Mouse (Mus musculus) MEL (cell line): ENCODE results near the gene Lrrc18. TPM values are rescaled to one million over a fixed set of nuclear protein-coding genes. Genes with fewer than 3 reads are reported as not detected.

ENCODE experiments used
- DNase-seq: peaks from one replicate; pipeline ENCODE4 v3.0.0; 2011; ENCODE audit warnings: low read depth, low spot score
- H3K27ac ChIP-seq: 2 replicates; pipeline ENCODE4 v1.5.1; 2012; ENCODE audit warnings: low read depth, mild to moderate bottlenecking, control low read depth, low read length, moderate library complexity; ENCODE audit not compliant: control insufficient read depth
- H3K27me3 ChIP-seq, 2 experiments: fragments of 150-350 bp in 1 of 2; sonication (generic) in 1 of 2; 2 replicates each; pipeline ENCODE4 v1.6.1; 2012; ENCODE audit warnings: low read length in 2 of 2, mild to moderate bottlenecking in 2 of 2, improper control_type of control experiment in 1 of 2, moderate library complexity in 1 of 2; ENCODE audit not compliant: insufficient read depth in 2 of 2, control insufficient read depth in 1 of 2
- H3K36me3 ChIP-seq, 2 experiments: 2 replicates each; pipeline ENCODE4 v1.6.1; 2012 to 2014; ENCODE audit warnings: low read length in 2 of 2, improper control_type of control experiment in 1 of 2, inconsistent platforms in 1 of 2, mild to moderate bottlenecking in 1 of 2; ENCODE audit not compliant: insufficient read depth in 2 of 2, control insufficient read depth in 1 of 2
- H3K4me1 ChIP-seq, 2 experiments: fragments of 150-350 bp in 1 of 2; sonication (generic) in 1 of 2; 2 replicates each; pipeline ENCODE4 v1.6.1; 2012; ENCODE audit warnings: low read length in 2 of 2, improper control_type of control experiment in 1 of 2, mild to moderate bottlenecking in 1 of 2; ENCODE audit not compliant: insufficient read depth in 2 of 2, control insufficient read depth in 1 of 2
- H3K4me3 ChIP-seq, 2 experiments: fragments of 150-350 bp in 1 of 2; sonication (generic) in 1 of 2; 2 replicates each; pipeline ENCODE4 v1.5.1; 2012; ENCODE audit warnings: low read depth in 2 of 2, low read length in 2 of 2, mild to moderate bottlenecking in 2 of 2, moderate library complexity in 2 of 2, control low read depth in 1 of 2, improper control_type of control experiment in 1 of 2; ENCODE audit not compliant: control insufficient read depth in 1 of 2, insufficient read depth in 1 of 2
- H3K79me2 ChIP-seq: 2 replicates; pipeline ENCODE4 v1.6.1; 2012; ENCODE audit warnings: mild to moderate bottlenecking, low read length, moderate library complexity; ENCODE audit not compliant: control insufficient read depth, poor library complexity, insufficient read depth
- H3K9ac ChIP-seq: 2 replicates; pipeline ENCODE4 v1.6.1; 2012; ENCODE audit warnings: low read depth, mild to moderate bottlenecking, control low read depth, low read length, moderate library complexity; ENCODE audit not compliant: control insufficient read depth, poor library complexity, severe bottlenecking
- H3K9me3 ChIP-seq: fragments of 150-350 bp; sonication (generic); replicated peaks from 2 replicates; pipeline ENCODE4 v1.6.1; 2012; ENCODE audit warnings: mild to moderate bottlenecking, low read length, improper control_type of control experiment, moderate library complexity; ENCODE audit not compliant: insufficient read depth
- CHD1 ChIP-seq: IDR thresholded peaks from 2 replicates; pipeline ENCODE4 v1.6.1; 2012; ENCODE audit warnings: low read depth, mild to moderate bottlenecking, inconsistent platforms, low read length, improper control_type of control experiment
- CTCF ChIP-seq, 3 experiments: IDR thresholded peaks in 2 of 3; conservative IDR thresholded peaks in 1 of 3; 2 replicates each; pipeline ENCODE4 v1.5.1; 2011 to 2012; ENCODE audit warnings: low read length in 3 of 3, low read depth in 2 of 3, mild to moderate bottlenecking in 2 of 3, improper control_type of control experiment in 1 of 3, inconsistent platforms in 1 of 3, mixed read lengths in 1 of 3, moderate library complexity in 1 of 3; ENCODE audit not compliant: control insufficient read depth in 1 of 3, insufficient read depth in 1 of 3, poor library complexity in 1 of 3, severe bottlenecking in 1 of 3
- ELF1 ChIP-seq: IDR thresholded peaks from 2 replicates; pipeline ENCODE4 v1.6.1; 2014; ENCODE audit warnings: low read depth, mild to moderate bottlenecking, inconsistent platforms, low read length, improper control_type of control experiment, moderate library complexity
- GABPA ChIP-seq: IDR thresholded peaks from 2 replicates; pipeline ENCODE4 v1.6.1; 2012; ENCODE audit warnings: low read depth, mild to moderate bottlenecking, inconsistent platforms, low read length, improper control_type of control experiment, moderate library complexity
- HCFC1 ChIP-seq: IDR thresholded peaks from 2 replicates; pipeline ENCODE4 v1.6.1; 2012; ENCODE audit warnings: low read depth, mild to moderate bottlenecking, inconsistent platforms, low read length, improper control_type of control experiment, moderate library complexity
- JUND ChIP-seq: IDR thresholded peaks from 2 replicates; pipeline ENCODE4 v1.6.1; 2011; ENCODE audit warnings: low read depth, mild to moderate bottlenecking, improper control_type of control experiment, low read length
- MAX ChIP-seq: IDR thresholded peaks from 2 replicates; pipeline ENCODE4 v1.6.1; 2011; ENCODE audit warnings: low read length, improper control_type of control experiment
- MAZ ChIP-seq: IDR thresholded peaks from 2 replicates; pipeline ENCODE4 v1.6.1; 2012; ENCODE audit warnings: low read depth, mild to moderate bottlenecking, inconsistent platforms, low read length, improper control_type of control experiment
- MEF2A ChIP-seq: IDR thresholded peaks from 2 replicates; pipeline ENCODE4 v1.6.1; 2014; ENCODE audit warnings: low read depth, mild to moderate bottlenecking, inconsistent platforms, low read length, improper control_type of control experiment; ENCODE audit not compliant: poor library complexity, insufficient replicate concordance, severe bottlenecking; ENCODE audit errors: extremely low read depth
- MYB ChIP-seq: IDR thresholded peaks from 2 replicates; pipeline ENCODE4 v1.6.1; 2011; ENCODE audit warnings: mild to moderate bottlenecking, low read depth, low read length, improper control_type of control experiment
- NELFE ChIP-seq: IDR thresholded peaks from 2 replicates; pipeline ENCODE4 v1.6.1; 2011; ENCODE audit warnings: low read depth, low read length, improper control_type of control experiment
- NRF1 ChIP-seq: IDR thresholded peaks from 2 replicates; pipeline ENCODE4 v1.6.1; 2014; ENCODE audit warnings: low read depth, mild to moderate bottlenecking, inconsistent platforms, low read length, improper control_type of control experiment, moderate library complexity; ENCODE audit not compliant: poor library complexity, insufficient read depth, severe bottlenecking
- POLR2A ChIP-seq, 2 experiments: IDR thresholded peaks; 2 replicates each; pipeline ENCODE4 v1.6.1; 2011 to 2012; ENCODE audit warnings: low read length in 2 of 2, mild to moderate bottlenecking in 2 of 2, control low read depth in 1 of 2, improper control_type of control experiment in 1 of 2, low read depth in 1 of 2, moderate library complexity in 1 of 2; ENCODE audit not compliant: control insufficient read depth in 1 of 2, insufficient read depth in 1 of 2, poor library complexity in 1 of 2
- SMC3 ChIP-seq: IDR thresholded peaks from 2 replicates; pipeline ENCODE4 v1.6.1; 2011; ENCODE audit warnings: low read depth, low read length, improper control_type of control experiment
- TBP ChIP-seq: IDR thresholded peaks from 2 replicates; pipeline ENCODE4 v1.8.0; 2011; ENCODE audit warnings: low read depth, low read length, improper control_type of control experiment
- TCF12 ChIP-seq: IDR thresholded peaks from 2 replicates; pipeline ENCODE4 v1.6.1; 2014; ENCODE audit warnings: low read depth, mild to moderate bottlenecking, inconsistent platforms, low read length, improper control_type of control experiment, moderate library complexity
- UBTF ChIP-seq: IDR thresholded peaks from 2 replicates; pipeline ENCODE4 v1.6.1; 2012; ENCODE audit warnings: low read depth, mild to moderate bottlenecking, inconsistent platforms, low read length, improper control_type of control experiment, moderate library complexity, borderline replicate concordance; ENCODE audit not compliant: insufficient read depth
- USF1 ChIP-seq: IDR thresholded peaks from 2 replicates; pipeline ENCODE4 v1.6.1; 2014; ENCODE audit warnings: low read depth, mild to moderate bottlenecking, inconsistent platforms, low read length, improper control_type of control experiment, moderate library complexity
- polyA plus RNA-seq, 2 experiments: library from polyadenylated mRNA; stranded (reverse) in 1 of 2; unstranded in 1 of 2; fragments of >175 nt in 1 of 2; fragments of >200 nt in 1 of 2; gene quantifications; 2 replicates each; pipeline versions ENCODE4 v1.2.1 to v1.2.4; 2012; ENCODE audit warnings: low replicate concordance in 2 of 2, low read depth in 1 of 2; ENCODE audit not compliant: insufficient read length in 2 of 2, insufficient read depth in 1 of 2, missing spikeins in 1 of 2
- total RNA-seq: library from RNA; depleted of rRNA; stranded (reverse); fragments of 300-350 nt; gene quantifications from 2 replicates; pipeline ENCODE4 v1.2.3, GENCODE M21; 2012

Gene Lrrc18
- total and polyA plus RNA-seq, 3 experiments, result 0.03 TPM; not detected in 2

DNA sequence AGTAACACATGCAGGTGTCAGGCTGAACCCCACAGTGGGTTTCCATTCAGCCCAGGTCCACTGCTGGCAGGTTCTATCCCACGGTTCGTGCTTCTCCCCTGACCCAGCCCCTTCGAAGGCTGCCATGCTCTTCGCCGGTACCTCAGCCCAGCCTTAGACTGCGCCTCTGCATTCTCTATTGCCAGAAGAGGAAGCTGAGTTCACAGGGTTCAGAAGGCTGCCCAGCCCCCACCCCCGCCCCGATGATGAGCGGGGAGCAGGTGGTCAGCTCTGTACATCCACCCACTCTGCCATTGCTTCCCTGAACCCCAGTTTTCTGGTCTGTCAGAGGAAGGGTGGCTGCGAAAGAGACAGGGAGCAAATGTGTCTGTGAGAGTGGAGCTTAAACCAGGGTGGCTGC lies 8.3 kb downstream of the Lrrc18 start:
- no peaks in the 10 kb centered on the region for H3K79me2 ChIP-seq
- no peak overlapping the region for H3K27ac ChIP-seq
- H3K4me1 ChIP-seq, result no peaks in the 10 kb centered on the region
- H3K27me3 ChIP-seq, result no peaks in the 10 kb centered on the region
- H3K4me3 ChIP-seq, result no peak overlapping the region
- H3K9me3 ChIP-seq, result no peaks in the 10 kb centered on the region
- no peak for TF ChIP-seq MYB
- TF ChIP-seq NRF1, result no peak
- no peak for TF ChIP-seq SMC3
- TF ChIP-seq MAZ, result no peak
- no peak for TF ChIP-seq NELFE
- no peak for TF ChIP-seq TBP
- no peak for TF ChIP-seq MEF2A
- TF ChIP-seq MAX, result no peak
- no peak for TF ChIP-seq JUND
- TF ChIP-seq, all 39 proteins: peak for 0
- Histone ChIP-seq H3K9ac (no peak overlapping the region), H3K36me3 (no peaks in the 10 kb centered on the region)
- no peak for DNase-seq

DNA sequence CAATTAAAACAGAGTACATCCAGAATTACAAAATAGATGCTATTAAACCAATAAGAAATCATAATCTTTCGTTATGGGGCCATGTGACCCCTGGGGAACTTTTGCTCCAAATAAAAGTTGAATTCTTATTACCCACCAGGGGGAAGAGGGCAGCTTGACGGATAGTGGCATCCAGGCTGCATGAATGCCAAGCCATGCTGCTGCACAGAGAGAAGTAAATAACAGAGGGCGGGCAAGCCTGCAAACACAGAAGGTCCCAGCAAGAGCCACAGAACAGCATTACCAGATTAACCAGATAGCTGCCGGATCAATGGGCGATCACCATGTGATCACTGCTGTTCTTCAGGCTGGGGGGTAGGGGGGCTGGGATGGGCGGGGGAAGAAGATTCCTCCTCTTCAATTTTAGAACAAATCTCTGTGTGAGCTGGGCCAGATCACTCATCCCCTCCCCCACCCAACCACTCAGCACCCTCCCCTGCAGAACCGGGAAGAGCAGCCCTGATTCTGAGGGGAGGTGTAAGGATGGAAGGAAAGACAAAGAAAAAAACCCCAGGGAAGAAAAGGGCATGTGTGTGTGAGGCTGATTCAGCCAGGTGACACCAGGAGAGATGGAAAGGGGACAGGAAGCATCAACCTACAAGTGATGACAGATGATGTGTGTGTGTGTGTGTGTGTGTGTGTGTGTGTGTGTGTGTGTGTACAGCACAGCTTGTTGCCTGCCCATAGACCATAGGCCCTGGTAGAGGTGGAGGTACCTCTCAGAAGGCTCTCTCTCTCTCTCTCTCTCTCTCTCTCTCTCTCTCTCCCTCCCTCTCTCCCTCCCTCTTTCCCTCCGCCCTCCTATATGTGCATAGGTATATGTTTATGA lies 9.2 kb downstream of the Lrrc18 start:
- no peak for DNase-seq
- H3K4me1 ChIP-seq, result no peaks in the 10 kb centered on the region
- no peak overlapping the region for H3K4me3 ChIP-seq

More for the DNA sequence above, 9.2 kb downstream of the Lrrc18 start:
- H3K9ac ChIP-seq, result no peak overlapping the region
- no peaks in the 10 kb centered on the region for H3K27me3 ChIP-seq
- H3K27ac ChIP-seq, result no peak overlapping the region
- TF ChIP-seq TBP (no peak), ELF1 (no peak), NRF1 (no peak), GABPA (no peak), CTCF (IDR thresholded peaks at IDR 0.05 in 2 of 3, conservative IDR thresholded peaks at IDR 0.05 in 1 of 3; ENCODE audit: control insufficient read depth in 1 of 3, insufficient read depth in 1 of 3, low read depth in 2 of 3, low read length in 3 of 3, poor library complexity in 1 of 3, severe bottlenecking in 1 of 3) (no peak), SMC3 (no peak), HCFC1 (no peak), CHD1 (no peak), USF1 (no peak), TCF12 (no peak), POLR2A (IDR thresholded peaks at IDR 0.05; ENCODE audit: control insufficient read depth in 1 of 2, insufficient read depth in 1 of 2, low read depth in 1 of 2, low read length in 2 of 2, poor library complexity in 1 of 2) (no peak), UBTF (no peak)
- no peaks in the 10 kb centered on the region for H3K36me3 ChIP-seq
- no peaks in the 10 kb centered on the region for H3K9me3 ChIP-seq
- H3K79me2 ChIP-seq, result no peaks in the 10 kb centered on the region
